39 mouse cellular contexts compared by ENCODE assay signal in the genomic region with DNA sequence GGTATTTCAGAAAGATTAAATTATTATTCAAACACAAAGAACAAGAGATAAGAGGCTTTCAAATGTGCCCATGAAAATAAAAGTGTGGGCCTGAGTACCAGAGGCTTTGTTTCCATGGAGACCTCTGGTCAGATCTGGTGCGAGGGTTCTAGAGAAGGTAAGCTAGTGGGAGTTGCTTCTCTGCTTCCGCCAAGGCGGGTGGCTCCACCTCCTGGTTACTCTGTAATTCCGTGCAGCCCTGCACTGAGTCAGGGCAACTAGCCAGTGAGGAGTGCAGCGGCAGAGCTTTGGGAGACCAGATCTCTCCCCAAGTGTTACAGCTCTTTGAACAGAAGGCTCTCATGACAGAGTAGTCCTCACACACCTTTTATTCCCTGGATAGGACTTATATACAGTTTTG. TPM values are rescaled to one million over a fixed set of nuclear protein-coding genes. Genes with fewer than 3 reads are reported as not detected.
DNase-seq lines count a peak whose midpoint lies in the region; ATAC-seq and TF ChIP-seq lines count a peak whose summit lies in the region.
"Had no signal": no experiment of that assay in that cellular context is flagged by ENCODE, and none has a peak within 500 bp of the region (broad histone marks: within the 10 kb centered on the region; RNA-seq: fewer than 3 reads in every experiment).

No protein-coding gene starts in this region.

- TF ChIP-seq CTCF in ES-Bruce4 (IDR thresholded peaks at IDR 0.05; ENCODE audit: low read depth, low read length) = peak; percentile 66
- TF ChIP-seq CTCF in left cerebral cortex, adult 2 months (IDR thresholded peaks at IDR 0.05) = no peak

- no peaks in the 10 kb centered on the region for H3K9me3 ChIP-seq in heart, embryonic 10.5 days
- H3K9me3 ChIP-seq in ES-Bruce4 (replicated peaks; ENCODE audit: control insufficient read depth, insufficient read depth, low read length, poor library complexity, severe bottlenecking) = no peaks in the 10 kb centered on the region
- H3K9me3 ChIP-seq: forebrain, embryonic 12.5 days; kidney, embryonic 15.5 days; limb, embryonic 10.5 days; limb, embryonic 15.5 days; neural tube, embryonic 13.5 days had no signal

- H3K27me3 ChIP-seq in heart, embryonic 10.5 days (ENCODE audit: insufficient read depth, poor library complexity, severe bottlenecking) = no peaks in the 10 kb centered on the region
- no peaks in the 10 kb centered on the region for H3K27me3 ChIP-seq in ES-Bruce4 (ENCODE audit: control insufficient read depth, insufficient read depth, low read length, poor library complexity, severe bottlenecking)
- H3K27me3 ChIP-seq: forebrain, embryonic 12.5 days; heart, embryonic 12.5 days; kidney, embryonic 15.5 days; limb, embryonic 15.5 days; megakaryocyte, embryonic 14.5 days; midbrain, embryonic 13.5 days; neural tube, embryonic 13.5 days had no signal

- ATAC-seq in megakaryocyte progenitor cell, adult 5-6 weeks (replicated peaks; ENCODE audit: poor library complexity) = no peak
- ATAC-seq: midbrain, embryonic 13.5 days had no signal

- intact Hi-C loops in heart, postnatal 14 days (cut with DNase I) = no loop called here
- intact Hi-C loops in left cerebral cortex, adult 2 months (cut with DNase I) = no loop called here

- H3K36me3 ChIP-seq in heart, embryonic 10.5 days = no peaks in the 10 kb centered on the region
- H3K36me3 ChIP-seq in ES-Bruce4 (ENCODE audit: control insufficient read depth, insufficient read depth, low read length, poor library complexity, severe bottlenecking) = no peaks in the 10 kb centered on the region
- H3K36me3 ChIP-seq: forebrain, embryonic 12.5 days; heart, embryonic 12.5 days; kidney, embryonic 15.5 days; limb, embryonic 10.5 days; limb, embryonic 15.5 days; midbrain, embryonic 13.5 days; neural tube, embryonic 13.5 days had no signal

- no peak for TF ChIP-seq EP300 in ES-Bruce4 (IDR thresholded peaks at IDR 0.05; ENCODE audit: insufficient read depth, low read depth, low read length)

- 28% methylated on average over 5 of the region's 5 CpGs for WGBS in heart, embryonic 10.5 days

- no peak for TF ChIP-seq POLR2A in ES-Bruce4 (IDR thresholded peaks at IDR 0.05; ENCODE audit: insufficient read depth, low read length)

- no peak overlapping the region for H3K9ac ChIP-seq in ES-Bruce4 (ENCODE audit: low read depth, poor library complexity, severe bottlenecking)
- H3K9ac ChIP-seq: forebrain, embryonic 12.5 days; heart, embryonic 12.5 days; hindbrain, embryonic 14.5 days; kidney, embryonic 15.5 days; limb, embryonic 15.5 days; midbrain, embryonic 13.5 days; neural tube, embryonic 13.5 days had no signal

- H3K4me3 ChIP-seq in heart, embryonic 10.5 days = no peak overlapping the region
- H3K4me3 ChIP-seq in ES-Bruce4 (ENCODE audit: low read depth, low read length) = no peak overlapping the region
- H3K4me3 ChIP-seq in left cerebral cortex, adult 2 months = no peak overlapping the region
- H3K4me3 ChIP-seq: erythroblast, embryonic 14.5 days; forebrain, embryonic 12.5 days; heart, embryonic 12.5 days; kidney, embryonic 15.5 days; limb, embryonic 10.5 days; limb, embryonic 15.5 days; megakaryocyte, embryonic 14.5 days; midbrain, embryonic 13.5 days; neural tube, embryonic 13.5 days had no signal

- no peaks in the 10 kb centered on the region for H3K4me1 ChIP-seq in heart, embryonic 10.5 days
- no peaks in the 10 kb centered on the region for H3K4me1 ChIP-seq in ES-Bruce4 (ENCODE audit: control insufficient read depth, insufficient read depth, low read length)
- H3K4me1 ChIP-seq: forebrain, embryonic 12.5 days; heart, embryonic 12.5 days; kidney, embryonic 15.5 days; limb, embryonic 10.5 days; limb, embryonic 15.5 days; megakaryocyte, embryonic 14.5 days; midbrain, embryonic 13.5 days; neural tube, embryonic 13.5 days had no signal

- peak; percentile 73 for DNase-seq in heart, embryonic 10.5 days (ENCODE audit: low spot score)
- no peak for DNase-seq in heart, postnatal 14 days
- peak; percentile 84 for DNase-seq in ZHBTc4 (ENCODE audit: low read depth, low spot score)
- DNase-seq in embryo, embryonic 9.5 days (ENCODE audit: extremely low spot score) = peak; percentile 8
- DNase-seq in kidney, postnatal 36 days = no peak
- DNase-seq in left cerebral cortex, adult 2 months (ENCODE audit: extremely low spot score in 1 of 2, low spot score in 2 of 2) = no peak
- DNase-seq: adrenal gland, postnatal 36 days; cerebellum, adult 2 months; cerebellum, postnatal 14 days; gastrocnemius, postnatal 10 days; kidney, adult 18-20 months; kidney, postnatal 4 days; lung, postnatal 36 days had no signal

- no peak overlapping the region for H3K27ac ChIP-seq in heart, embryonic 10.5 days
- H3K27ac ChIP-seq in ES-Bruce4 (ENCODE audit: insufficient read depth, low read length) = no peak overlapping the region
- no peak overlapping the region for H3K27ac ChIP-seq in left cerebral cortex, adult 2 months
- H3K27ac ChIP-seq: forebrain, embryonic 12.5 days; hindbrain, embryonic 14.5 days; kidney, embryonic 15.5 days; limb, embryonic 10.5 days; limb, embryonic 15.5 days; midbrain, embryonic 13.5 days; neural tube, embryonic 13.5 days had no signal

RNA-seq across cellular contexts. Expression of a gene that starts 33.6 kb away (rescaled TPM):
- polyA plus RNA-seq in heart, embryonic 10.5 days (2016; fragmentation: Nextera tagmentation; extraction: Ambion mirVana) = not detected in 2 replicates
- not detected for total RNA-seq in heart, postnatal 14 days (2021)
- polyA plus RNA-seq in ES-Bruce4 (2011; ENCODE audit: insufficient read depth, insufficient read length, low read depth, missing spikeins) = not detected in 2 replicates
- total RNA-seq in left cerebral cortex, adult 2 months (2021) = not detected
- total RNA-seq in megakaryocyte progenitor cell, adult 5-6 weeks (2015) = not detected in 2 replicates
- not detected in 2 replicates for total RNA-seq in megakaryocyte progenitor cell, adult 5-6 weeks (2017)
- total RNA-seq: adrenal gland, adult 18-20 months; adrenal gland, postnatal 36 days; gastrocnemius, postnatal 10 days; hematopoietic stem cell, adult 5-6 weeks; layer of hippocampus, adult 8-10 months; layer of hippocampus, postnatal 25 days; left cerebral cortex, postnatal 10 days had no signal
- polyA plus RNA-seq: cerebellum, adult 2 months; cortical plate, adult 2 months; embryonic facial prominence, embryonic 14.5 days; erythroblast, embryonic 14.5 days; gonadal fat pad, adult 2 months; heart, embryonic 12.5 days; heart, postnatal 0 days; hindbrain, embryonic 14.5 days; intestine, embryonic 14.5 days; kidney, embryonic 15.5 days; limb, embryonic 10.5 days; limb, embryonic 15.5 days; liver, embryonic 16.5 days; lung, embryonic 16.5 days; midbrain, embryonic 13.5 days; neural tube, embryonic 13.5 days; stomach, embryonic 14.5 days; testis, adult 2 months had no signal

RNA-seq across cellular contexts. Expression of a gene that starts 37.4 kb away (rescaled TPM):
- not detected in 2 replicates for polyA plus RNA-seq in heart, embryonic 10.5 days (2016; fragmentation: Nextera tagmentation; extraction: Ambion mirVana)
- total RNA-seq in heart, postnatal 14 days (2021) = not detected
- not detected in 2 replicates for polyA plus RNA-seq in ES-Bruce4 (2011; ENCODE audit: insufficient read depth, insufficient read length, low read depth, missing spikeins)
- not detected for total RNA-seq in left cerebral cortex, adult 2 months (2021)
- not detected in 2 replicates for total RNA-seq in megakaryocyte progenitor cell, adult 5-6 weeks (2015)
- total RNA-seq in megakaryocyte progenitor cell, adult 5-6 weeks (2017) = not detected in 2 replicates
- total RNA-seq: adrenal gland, adult 18-20 months; adrenal gland, postnatal 36 days; gastrocnemius, postnatal 10 days; hematopoietic stem cell, adult 5-6 weeks; layer of hippocampus, adult 8-10 months; layer of hippocampus, postnatal 25 days; left cerebral cortex, postnatal 10 days had no signal
- polyA plus RNA-seq: cerebellum, adult 2 months; cortical plate, adult 2 months; embryonic facial prominence, embryonic 14.5 days; erythroblast, embryonic 14.5 days; forebrain, embryonic 12.5 days; gonadal fat pad, adult 2 months; heart, embryonic 12.5 days; heart, postnatal 0 days; hindbrain, embryonic 14.5 days; intestine, embryonic 14.5 days; kidney, embryonic 15.5 days; limb, embryonic 10.5 days; limb, embryonic 15.5 days; liver, embryonic 16.5 days; lung, embryonic 16.5 days; midbrain, embryonic 13.5 days; neural tube, embryonic 13.5 days; stomach, embryonic 14.5 days; testis, adult 2 months had no signal

Comparison
In these comparisons a context has a peak if more than half of its experiments do, and no peak if none do; other contexts are left out.
1. DNase-seq: peak in heart, embryonic 10.5 days (single experiment), ZHBTc4 (single experiment) and embryo, embryonic 9.5 days (single experiment); none in heart, postnatal 14 days (0 of 2), kidney, postnatal 36 days (0 of 2) and left cerebral cortex, adult 2 months (0 of 2).